Mouse (Mus musculus) kidney, postnatal 36 days (tissue): ENCODE results near the gene Rtn4rl1.

Experiments
- DNase-seq, 2 experiments: peaks; one replicate each; pipeline ENCODE4 v3.0.0; 2021 to 2022; ENCODE audit warnings: mixed read lengths in 2 of 2

Rtn4rl1 gene

GRCm38 (mm10) chr11:75189713-75190370 lies 3.7 kb upstream of the Rtn4rl1 start:
- peak in 1 of 2 experiments; percentile 27 for DNase-seq

DNA sequence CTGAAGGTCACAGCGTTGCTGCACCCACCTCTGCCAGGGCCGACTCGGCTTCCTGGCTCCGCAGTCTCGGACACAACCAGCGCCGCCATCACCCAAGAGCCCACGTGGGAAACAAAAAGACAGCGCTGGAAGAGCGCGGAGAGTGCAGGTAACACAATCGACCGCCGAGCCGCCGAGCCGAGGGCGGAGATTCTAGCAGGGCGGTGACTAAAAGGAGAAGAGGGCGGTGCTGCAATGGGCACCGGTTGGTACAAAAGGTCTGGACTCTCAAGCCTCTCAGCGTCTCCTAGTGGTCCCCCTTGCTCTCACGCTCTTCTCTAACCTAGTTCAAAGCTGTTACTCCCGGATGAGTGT lies 3.2 kb upstream of the Rtn4rl1 start:
- peak; percentile 91 to 92 for DNase-seq

DNA sequence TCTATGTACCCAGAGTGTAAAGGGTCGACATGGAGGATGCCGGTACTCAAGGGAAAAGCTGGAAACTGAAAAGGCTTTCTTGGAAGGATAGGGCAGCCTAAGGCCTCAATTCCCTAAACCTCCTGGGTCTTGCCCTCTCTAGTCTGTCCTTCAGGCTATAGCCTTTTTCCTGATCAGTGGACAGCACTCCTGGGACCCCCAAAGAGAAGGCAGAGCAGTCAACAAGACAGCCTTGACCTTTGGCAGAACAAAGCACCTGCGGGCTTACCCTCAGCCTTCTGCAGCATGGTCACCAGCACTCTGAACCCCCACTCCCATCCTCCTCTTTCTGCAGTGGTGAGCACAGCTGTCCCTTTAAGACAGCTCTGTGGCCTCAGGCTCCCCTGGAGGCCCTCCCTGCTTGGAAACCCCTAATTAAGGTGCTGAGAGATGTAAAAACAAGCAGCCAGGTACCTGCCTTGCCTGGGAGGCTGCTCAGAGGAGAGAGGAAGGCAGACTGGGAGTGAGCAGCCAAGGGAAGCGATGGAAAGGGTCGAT lies 2.6 kb upstream of the Rtn4rl1 start, which contains the start of gene Dph1:
Dph1 (minus strand) TSS at position 337 of the 537 bp plus-strand sequence.
- no peak for DNase-seq

DNA sequence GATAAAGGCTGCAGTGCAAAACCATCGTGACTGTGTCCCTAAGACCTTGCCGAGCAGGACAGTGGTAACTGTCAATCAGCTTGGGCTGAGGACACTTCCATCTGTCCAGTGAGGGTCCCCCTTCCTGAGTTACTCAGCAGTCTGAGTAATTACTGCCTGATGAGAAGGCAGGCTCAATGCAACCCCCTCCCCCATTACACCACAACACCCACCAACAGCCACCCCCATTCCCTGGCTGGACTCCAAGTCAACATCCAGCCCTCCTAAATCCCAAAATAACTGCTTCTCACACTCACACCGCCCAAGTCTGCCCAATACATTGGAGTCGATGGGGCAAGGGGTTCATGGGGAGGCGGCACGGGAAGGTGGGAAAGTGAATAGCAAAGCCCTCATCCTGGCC lies 1.7 kb upstream of the Rtn4rl1 start:
- DNase-seq: no peak

- peak; percentile 89 to 93 for DNase-seq
Measured at GRCm38 (mm10) chr11:75192336-75193214, 1.0 kb upstream of the Rtn4rl1 start.

GRCm38 (mm10) chr11:75194121-75194849 lies 702 bp downstream of the Rtn4rl1 start:
- peak; percentile 47 to 69 for DNase-seq

DNA sequence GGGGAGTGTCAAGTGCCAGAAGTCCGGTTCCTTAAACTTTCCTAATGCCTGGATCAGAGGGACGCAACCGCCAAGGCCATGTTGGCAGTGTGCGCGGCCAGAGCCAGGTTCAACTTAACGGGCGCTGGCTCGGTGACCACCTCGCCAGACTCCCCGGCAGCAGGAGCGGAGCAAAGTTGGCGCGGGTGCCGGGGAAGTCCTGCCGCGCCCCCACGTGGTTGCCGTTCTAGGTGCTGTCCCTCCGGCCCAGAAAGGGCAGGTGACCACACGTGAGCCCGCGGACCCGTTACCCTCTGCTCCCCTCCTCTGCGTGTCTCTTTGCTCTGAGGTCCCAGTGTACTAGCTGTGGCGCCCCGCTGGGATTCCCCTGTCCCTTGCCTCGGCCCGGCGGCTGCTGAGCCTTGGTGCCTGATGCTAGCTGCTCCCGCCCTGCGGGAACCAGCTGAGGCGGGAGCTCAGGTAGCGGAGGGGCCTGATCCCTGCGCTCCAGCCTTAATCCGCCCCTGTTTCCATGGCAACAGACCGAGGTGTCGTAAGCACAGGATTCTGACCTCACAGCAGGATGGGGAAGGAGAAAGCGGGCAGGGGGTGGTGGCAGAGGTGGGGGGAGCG lies 1.4 kb downstream of the Rtn4rl1 start:
- peak; percentile 71 to 85 for DNase-seq

- DNase-seq: no peak
Measured at GRCm38 (mm10) chr11:75196131-75196530, 2.5 kb downstream of the Rtn4rl1 start.

DNA sequence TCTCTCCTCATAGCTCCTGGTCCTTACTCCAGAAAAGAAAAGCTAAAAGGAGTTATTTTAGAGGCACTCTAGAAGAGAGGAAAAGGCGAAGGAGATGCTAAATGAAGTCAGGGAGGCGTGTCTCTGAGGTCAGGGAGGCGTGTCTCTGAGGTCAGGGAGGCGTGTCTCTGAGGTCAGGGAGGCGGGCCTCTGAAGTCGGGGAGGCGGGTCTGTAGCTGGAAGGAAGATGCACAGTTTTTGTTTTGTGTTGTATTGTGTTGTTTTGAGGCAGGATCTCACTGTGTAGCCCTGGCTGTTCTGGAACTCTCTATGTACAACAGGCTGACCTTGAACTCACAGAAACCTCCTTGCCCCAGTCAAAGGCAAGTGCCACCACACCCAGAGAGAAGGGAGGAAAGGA lies 4.4 kb downstream of the Rtn4rl1 start:
- no peak for DNase-seq

DNA sequence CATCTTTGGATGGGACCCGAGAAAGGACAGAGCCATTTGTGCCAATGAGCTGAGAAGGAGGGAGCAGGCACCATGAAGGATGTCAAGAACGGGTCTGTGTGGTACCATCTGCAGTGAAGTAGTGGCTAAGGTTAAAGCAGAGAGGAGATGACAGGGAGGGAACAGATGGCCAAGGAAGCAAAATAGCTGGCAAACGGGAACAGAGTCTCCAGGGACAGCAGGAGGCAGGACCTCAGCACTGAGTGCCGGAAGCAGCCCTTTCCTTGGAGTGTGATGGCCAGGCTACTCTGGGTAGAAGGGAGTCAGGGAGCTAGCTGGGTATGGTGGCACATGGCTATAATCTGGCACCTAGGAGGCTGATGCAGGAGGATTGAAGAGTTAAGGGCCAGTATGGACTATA lies 5.2 kb downstream of the Rtn4rl1 start:
- no peak for DNase-seq

- no peak for DNase-seq
Measured at GRCm38 (mm10) chr11:75199951-75200350, 6.4 kb downstream of the Rtn4rl1 start.

DNA sequence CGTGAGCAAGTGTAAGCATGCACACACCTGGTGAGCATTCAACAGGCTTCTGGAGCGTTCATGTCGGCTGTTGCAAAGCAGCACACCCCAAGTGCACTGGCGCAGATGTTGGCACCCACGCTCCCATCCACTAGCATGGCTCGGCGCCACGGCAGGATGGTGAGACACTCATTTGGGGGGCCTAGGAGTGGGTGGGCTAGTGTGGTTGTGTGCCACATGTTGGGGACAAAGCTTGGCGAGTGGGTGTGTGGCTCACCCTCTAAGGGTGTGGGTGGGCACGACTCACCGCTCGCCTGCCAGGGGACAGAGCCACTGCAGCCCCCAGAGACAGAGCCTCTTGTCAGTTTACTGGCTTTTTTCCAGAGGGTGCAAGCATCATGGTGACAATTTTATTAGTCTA lies 7.4 kb downstream of the Rtn4rl1 start:
- no peak for DNase-seq

DNA sequence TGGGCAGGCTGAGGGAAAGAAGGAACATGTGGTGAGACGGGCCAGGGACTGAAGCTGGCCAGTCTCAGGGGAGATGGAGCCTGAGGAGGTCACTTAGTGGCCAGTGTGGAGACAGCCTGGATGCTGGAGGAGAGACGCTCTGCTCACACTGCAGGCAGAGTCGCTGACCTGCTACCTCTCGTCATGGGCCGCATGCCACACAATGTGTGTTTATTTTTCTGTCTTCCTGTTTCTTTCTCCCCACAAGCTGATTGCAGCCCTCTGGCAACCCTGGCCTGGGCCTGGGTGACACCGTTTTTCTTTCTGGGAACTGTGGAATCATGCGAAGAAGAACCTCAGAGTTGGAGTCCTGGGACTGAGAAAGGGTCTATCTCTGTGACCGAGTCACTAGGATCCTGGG lies 8.1 kb downstream of the Rtn4rl1 start:
- no peak for DNase-seq

DNA sequence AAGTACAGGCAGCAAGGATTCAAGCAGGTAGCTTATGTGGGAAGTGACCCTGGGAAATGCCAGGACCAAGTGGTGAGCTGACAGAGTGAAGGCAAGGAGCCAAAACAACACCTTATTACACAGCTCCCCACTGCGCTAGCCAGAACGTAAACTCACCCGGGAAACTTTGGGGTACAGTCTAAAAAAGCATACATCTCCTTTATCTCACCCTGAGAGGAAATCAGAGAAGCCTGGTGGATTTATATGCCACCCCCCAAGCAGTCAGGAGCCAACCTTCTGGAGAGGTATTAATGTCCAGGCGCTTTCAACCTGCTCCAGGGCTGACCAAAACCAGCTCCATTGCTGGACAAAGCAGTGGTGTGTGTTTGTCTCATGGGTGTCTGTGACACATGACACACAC lies 10.3 kb downstream of the Rtn4rl1 start:
- DNase-seq: no peak

DNA sequence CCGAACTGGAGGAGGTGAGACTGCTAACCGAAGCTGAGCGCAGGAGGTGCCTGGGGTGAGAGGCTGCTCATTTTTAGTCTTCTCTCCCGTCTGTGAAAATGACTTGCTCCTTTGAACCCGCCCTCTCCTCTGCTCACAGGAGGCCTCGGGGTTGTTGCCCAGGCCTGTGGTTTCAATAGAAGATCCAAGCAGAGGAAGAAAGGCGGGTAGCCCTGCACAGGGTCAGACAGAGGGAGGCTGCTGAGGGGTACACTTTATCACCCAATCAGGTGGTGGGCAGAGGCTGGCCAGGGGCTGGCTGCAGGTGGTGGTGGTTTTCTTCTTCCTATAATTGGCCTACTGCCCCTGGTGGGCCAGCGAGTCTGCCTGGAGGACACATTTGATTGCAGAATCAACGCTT lies 10.9 kb downstream of the Rtn4rl1 start:
- no peak for DNase-seq

- peak in 1 of 2 experiments; percentile 34 for DNase-seq
Measured at GRCm38 (mm10) chr11:75206347-75206746, 12.8 kb downstream of the Rtn4rl1 start.

DNA sequence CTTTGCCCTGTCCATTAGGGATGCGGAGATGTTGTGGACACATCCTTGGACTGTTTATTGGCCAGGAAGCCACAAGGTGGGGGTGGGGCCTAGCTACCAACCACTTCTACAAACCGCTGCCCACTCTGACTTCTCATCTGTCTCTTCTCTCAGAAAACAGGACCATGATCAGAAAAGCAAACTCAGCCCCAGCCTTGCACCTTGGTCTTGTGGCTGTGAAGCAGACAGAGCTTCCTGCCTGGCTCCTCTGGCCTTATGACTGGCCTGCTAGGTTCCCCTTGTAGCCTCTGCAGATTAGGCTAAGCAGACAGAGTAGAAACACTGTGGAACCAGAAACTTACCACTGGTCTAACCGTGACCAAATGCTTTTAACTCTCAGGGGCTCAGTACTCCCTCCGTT lies 15.8 kb downstream of the Rtn4rl1 start:
- no peak for DNase-seq

DNA sequence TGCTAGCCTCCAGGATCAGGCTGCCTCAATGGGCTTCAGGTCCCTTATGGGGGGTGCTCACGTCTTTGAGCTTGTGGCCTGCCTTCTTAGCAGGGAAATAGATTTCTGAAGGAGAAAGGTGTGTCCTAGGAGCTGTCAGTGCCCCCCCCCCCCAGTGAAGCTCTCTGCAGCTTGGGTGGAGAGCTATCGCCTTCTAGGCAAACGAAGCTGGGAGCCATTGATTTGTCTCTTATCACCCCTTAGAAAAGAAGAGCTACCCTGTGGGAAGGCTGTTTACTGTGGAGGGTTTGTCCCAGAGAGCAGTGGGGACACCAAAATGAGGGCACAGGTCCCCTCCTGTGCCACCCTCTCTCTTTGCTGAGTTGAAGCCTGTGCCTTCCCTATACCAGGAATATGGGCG lies 16.5 kb downstream of the Rtn4rl1 start:
- no peak for DNase-seq

- DNase-seq: no peak
Measured at GRCm38 (mm10) chr11:75210755-75211154, 17.2 kb downstream of the Rtn4rl1 start.

DNA sequence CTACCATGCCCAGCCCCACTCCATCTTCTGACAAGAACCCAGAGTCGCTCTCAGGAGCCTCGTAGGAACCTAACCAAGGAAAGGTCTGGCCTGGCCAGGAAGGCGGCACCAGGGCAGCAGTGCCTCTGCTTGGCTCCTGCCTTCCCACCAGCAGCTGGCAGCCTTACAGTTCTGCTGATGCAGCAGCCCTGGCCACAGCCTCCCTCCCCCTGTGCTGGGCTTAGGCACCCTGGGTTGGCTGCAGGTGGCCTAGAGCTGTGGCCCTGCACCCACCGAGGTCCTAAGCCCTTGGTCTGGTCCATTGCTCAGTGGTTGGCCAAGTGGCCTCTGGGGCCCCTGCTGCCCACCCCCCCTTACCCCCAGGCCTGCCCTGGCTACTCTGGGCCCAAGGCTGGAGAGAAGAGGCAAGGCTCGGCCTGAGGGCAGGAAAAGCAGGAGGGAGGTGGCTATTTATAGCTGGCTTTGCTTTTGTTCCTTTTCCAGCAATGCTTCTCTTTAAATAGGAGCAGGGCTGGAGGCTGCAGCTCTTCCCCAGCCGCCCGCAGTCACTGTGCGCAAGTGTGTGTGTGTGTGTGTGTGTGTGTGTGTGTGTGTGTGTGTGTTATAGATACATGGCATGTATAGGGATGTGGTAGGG lies 18.6 kb downstream of the Rtn4rl1 start:
- DNase-seq: peak; percentile 77 to 84

GRCm38 (mm10) chr11:75212876-75213275 lies 19.3 kb downstream of the Rtn4rl1 start:
- DNase-seq: peak; percentile 80

DNA sequence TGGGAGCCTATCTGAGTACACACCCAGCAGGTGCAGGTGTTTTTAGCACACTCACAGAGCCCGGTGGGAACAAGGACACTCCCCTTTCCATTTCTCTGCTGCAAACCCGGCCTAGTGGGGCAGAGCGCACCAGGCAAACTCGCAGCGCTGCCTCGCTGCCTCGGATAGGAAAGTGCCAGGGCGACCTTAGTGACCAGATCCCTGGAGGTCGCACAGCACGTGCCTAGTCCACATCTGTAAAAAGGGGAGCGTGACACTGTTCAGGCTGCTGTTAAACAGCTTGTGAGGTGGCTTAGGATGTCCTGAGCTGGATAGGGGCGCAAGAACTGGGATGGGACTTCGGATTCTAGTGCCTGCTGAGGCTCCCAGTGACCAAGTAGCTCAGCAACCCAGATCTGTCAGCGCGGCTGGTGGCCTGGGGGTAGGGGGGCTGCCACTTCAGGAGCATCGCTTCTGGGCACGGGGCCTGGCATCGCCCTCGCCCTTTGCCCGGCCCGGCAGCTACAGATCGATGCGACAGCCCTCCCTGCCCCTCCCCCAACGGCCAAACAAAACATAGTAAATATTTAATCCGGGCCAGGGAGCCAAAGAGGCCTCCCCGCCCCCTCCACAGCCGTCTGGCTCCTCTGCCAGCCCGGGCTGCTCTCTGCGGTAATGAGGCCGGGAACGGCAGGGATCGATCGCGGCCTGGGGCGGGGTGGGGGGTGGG lies 19.9 kb downstream of the Rtn4rl1 start:
- DNase-seq: peak; percentile 95 to 97
